ENCODE assay signal across 9 mouse cellular contexts in genomic region chr8:111718937-111719336, GRCm38 (mm10). TPM values are rescaled to one million over a fixed set of nuclear protein-coding genes. Genes with fewer than 3 reads are reported as not detected.
DNase-seq lines count a peak whose midpoint lies in the region; ATAC-seq lines count a peak whose summit lies in the region.
"Had no signal": no experiment of that assay in that cellular context is flagged by ENCODE, and none has a peak within 500 bp of the region (broad histone marks: within the 10 kb centered on the region; RNA-seq: fewer than 3 reads in every experiment).

No protein-coding gene starts in this region.

- H3K9ac ChIP-seq in forebrain, embryonic 15.5 days (replicated peaks), result no peak overlapping the region
- no peak overlapping the region for H3K9ac ChIP-seq in forebrain, embryonic 14.5 days (ENCODE audit: low read length)
- H3K9ac ChIP-seq in lung, embryonic 15.5 days, result no peak overlapping the region
- H3K9ac ChIP-seq in intestine, embryonic 14.5 days (ENCODE audit: low read length), result no peak overlapping the region
- no peak overlapping the region for H3K9ac ChIP-seq in neural tube, embryonic 15.5 days (replicated peaks)

- no peak for DNase-seq in forebrain, embryonic 14.5 days (ENCODE audit: low spot score)
- DNase-seq in lung, postnatal 10 days, result no peak
- DNase-seq in intestine, embryonic 14.5 days (ENCODE audit: low spot score), result no peak
- DNase-seq in right cerebral cortex, postnatal 25 days, result no peak
- no peak for DNase-seq in frontal cortex, postnatal 25 days (ENCODE audit: low spot score in 2 of 2)

- no peak for ATAC-seq in forebrain, embryonic 15.5 days (replicated peaks)
- no peak for ATAC-seq in forebrain, embryonic 14.5 days
- no peak for ATAC-seq in lung, embryonic 15.5 days (ENCODE audit: borderline replicate concordance, extremely low read depth, low FRiP score, low TSS enrichment)
- no peak for ATAC-seq in intestine, embryonic 14.5 days (replicated peaks; ENCODE audit: low FRiP score, low TSS enrichment, low read depth)
- ATAC-seq in neural tube, embryonic 15.5 days (ENCODE audit: low FRiP score), result no peak

- H3K4me3 ChIP-seq in forebrain, embryonic 15.5 days, result no peak overlapping the region
- no peak overlapping the region for H3K4me3 ChIP-seq in forebrain, embryonic 14.5 days (ENCODE audit: low read depth, low read length)
- no peak overlapping the region for H3K4me3 ChIP-seq in lung, embryonic 15.5 days
- H3K4me3 ChIP-seq in intestine, embryonic 14.5 days (ENCODE audit: low read depth, low read length), result no peak overlapping the region
- no peak overlapping the region for H3K4me3 ChIP-seq in neural tube, embryonic 15.5 days (replicated peaks)

- H3K9me3 ChIP-seq in forebrain, embryonic 15.5 days, result no peaks in the 10 kb centered on the region
- no peaks in the 10 kb centered on the region for H3K9me3 ChIP-seq in forebrain, embryonic 14.5 days (replicated peaks; ENCODE audit: control insufficient read depth, low read length)
- no peaks in the 10 kb centered on the region for H3K9me3 ChIP-seq in lung, embryonic 15.5 days
- no peaks in the 10 kb centered on the region for H3K9me3 ChIP-seq in intestine, embryonic 14.5 days (ENCODE audit: control insufficient read depth, low read length)
- no peaks in the 10 kb centered on the region for H3K9me3 ChIP-seq in neural tube, embryonic 15.5 days (replicated peaks)

- peaks cover 35% of the 10 kb centered on the region for H3K4me1 ChIP-seq in forebrain, embryonic 15.5 days
- H3K4me1 ChIP-seq in forebrain, embryonic 14.5 days (ENCODE audit: control insufficient read depth, insufficient read depth, low read length), result peaks cover 25% of the 10 kb centered on the region
- peaks cover 45% of the 10 kb centered on the region for H3K4me1 ChIP-seq in lung, embryonic 15.5 days
- H3K4me1 ChIP-seq in intestine, embryonic 14.5 days (replicated peaks; ENCODE audit: control insufficient read depth, insufficient read depth, low read length), result peaks cover 29% of the 10 kb centered on the region
- peaks cover 50% of the 10 kb centered on the region for H3K4me1 ChIP-seq in neural tube, embryonic 15.5 days

- H3K27ac ChIP-seq in forebrain, embryonic 15.5 days (replicated peaks), result peak overlapping the region; percentile 95
- H3K27ac ChIP-seq in forebrain, embryonic 14.5 days (ENCODE audit: low read depth, low read length), result no peak overlapping the region; the same call in 1 of the 2 replicates
- peak overlapping the region; percentile 48 for H3K27ac ChIP-seq in lung, embryonic 15.5 days
- H3K27ac ChIP-seq in intestine, embryonic 14.5 days (ENCODE audit: low read depth), result peak overlapping the region; percentile 84; the same call in 1 of the 2 replicates
- H3K27ac ChIP-seq in neural tube, embryonic 15.5 days (replicated peaks), result peak overlapping the region; percentile 56
- H3K27ac ChIP-seq: macrophage had no signal

- H3K27me3 ChIP-seq in forebrain, embryonic 15.5 days, result no peaks in the 10 kb centered on the region
- H3K27me3 ChIP-seq in forebrain, embryonic 14.5 days (replicated peaks; ENCODE audit: control insufficient read depth, insufficient read depth, low read length), result no peaks in the 10 kb centered on the region
- no peaks in the 10 kb centered on the region for H3K27me3 ChIP-seq in lung, embryonic 15.5 days
- no peaks in the 10 kb centered on the region for H3K27me3 ChIP-seq in intestine, embryonic 14.5 days (replicated peaks; ENCODE audit: control insufficient read depth, insufficient read depth, low read length)
- H3K27me3 ChIP-seq in neural tube, embryonic 15.5 days (replicated peaks), result no peaks in the 10 kb centered on the region

- no peak overlapping the region for H3K4me2 ChIP-seq in forebrain, embryonic 15.5 days (replicated peaks)
- no peak overlapping the region for H3K4me2 ChIP-seq in forebrain, embryonic 14.5 days (ENCODE audit: low read length)
- no peak overlapping the region for H3K4me2 ChIP-seq in lung, embryonic 15.5 days
- H3K4me2 ChIP-seq in intestine, embryonic 14.5 days (ENCODE audit: low read length), result no peak overlapping the region
- H3K4me2 ChIP-seq in neural tube, embryonic 15.5 days, result no peak overlapping the region

- WGBS in forebrain, embryonic 15.5 days, result 55% methylated on average over 5 of the region's 5 CpGs
- 61% methylated on average over 5 of the region's 5 CpGs for WGBS in forebrain, embryonic 14.5 days
- WGBS in lung, embryonic 15.5 days, result 40% methylated on average over 5 of the region's 5 CpGs
- WGBS in intestine, embryonic 14.5 days, result 37% methylated on average over 5 of the region's 5 CpGs
- WGBS in neural tube, embryonic 15.5 days, result 40% methylated on average over 5 of the region's 5 CpGs

- peaks cover 26% of the 10 kb centered on the region for H3K36me3 ChIP-seq in forebrain, embryonic 15.5 days
- H3K36me3 ChIP-seq in forebrain, embryonic 14.5 days (ENCODE audit: control insufficient read depth, insufficient read depth, low read length), result peaks cover 40% of the 10 kb centered on the region
- peaks cover 40% of the 10 kb centered on the region for H3K36me3 ChIP-seq in lung, embryonic 15.5 days
- peaks cover 42% of the 10 kb centered on the region for H3K36me3 ChIP-seq in intestine, embryonic 14.5 days (ENCODE audit: control insufficient read depth, insufficient read depth, low read length)
- H3K36me3 ChIP-seq in neural tube, embryonic 15.5 days, result peaks cover 36% of the 10 kb centered on the region

RNA-seq across cellular contexts. Expression of gene Bcar1, which starts 24.7 kb away (rescaled TPM):
- 51.8 and 55.1 TPM in 2 replicates for polyA plus RNA-seq in forebrain, embryonic 15.5 days (2015; fragmentation: Nextera tagmentation; extraction: Ambion mirVana)
- polyA plus RNA-seq in forebrain, embryonic 14.5 days (2014; fragmentation: Nextera tagmentation; extraction: Ambion mirVana), result 41.2 and 44.2 TPM in 2 replicates
- polyA plus RNA-seq in lung, embryonic 15.5 days (2015; fragmentation: Nextera tagmentation; extraction: Ambion mirVana), result 40.7 and 42.6 TPM in 2 replicates
- polyA plus RNA-seq in intestine, embryonic 14.5 days (2014; fragmentation: Nextera tagmentation; extraction: Ambion mirVana), result 50.2 and 54.2 TPM in 2 replicates
- 41.5 and 42.8 TPM in 2 replicates for polyA plus RNA-seq in neural tube, embryonic 15.5 days (2015; fragmentation: Nextera tagmentation; extraction: Ambion mirVana)

RNA-seq across cellular contexts. Expression of gene Ctrb1, which starts 28.1 kb away (rescaled TPM):
- not detected in 2 replicates for polyA plus RNA-seq in forebrain, embryonic 15.5 days (2015; fragmentation: Nextera tagmentation; extraction: Ambion mirVana)
- polyA plus RNA-seq in forebrain, embryonic 14.5 days (2014; fragmentation: Nextera tagmentation; extraction: Ambion mirVana), result not detected in 2 replicates
- polyA plus RNA-seq in lung, embryonic 15.5 days (2015; fragmentation: Nextera tagmentation; extraction: Ambion mirVana), result 0.17 and 10.5 TPM in 2 replicates
- 387 TPM in 1 of 2 replicates, not detected in the other for polyA plus RNA-seq in intestine, embryonic 14.5 days (2014; fragmentation: Nextera tagmentation; extraction: Ambion mirVana)
- polyA plus RNA-seq in neural tube, embryonic 15.5 days (2015; fragmentation: Nextera tagmentation; extraction: Ambion mirVana), result 25.6 TPM in 1 of 2 replicates, not detected in the other
- polyA plus RNA-seq: macrophage had no signal
